Mouse (Mus musculus): ENCODE data around the gene Nfkb2. TPM values are rescaled to one million over a fixed set of nuclear protein-coding genes. Genes with fewer than 3 reads are reported as not detected.
A peak's percentile ranks its signal among the peaks of the same experiment; 100 is the strongest.

Gene Nfkb2
- total RNA-seq, 2 experiments from 2014 or later = 7.7 to 10.9 TPM

- no peak for DNase-seq (ENCODE audit: low spot score)
These were observed 35.3 kb downstream of the Nfkb2 start for GRCm38 (mm10) chr19:46339287-46339971.

- no peak for DNase-seq (ENCODE audit: low spot score)
These were observed 40.7 kb downstream of the Nfkb2 start for GRCm38 (mm10) chr19:46344710-46345419.

GRCm38 (mm10) chr19:46347146-46347545, 43.0 kb downstream of the Nfkb2 start:
- DNase-seq (ENCODE audit: low spot score) = no peak

GRCm38 (mm10) chr19:46347936-46348668, 44.0 kb downstream of the Nfkb2 start:
- no peak for DNase-seq (ENCODE audit: low spot score)

- DNase-seq (ENCODE audit: low spot score) = peak; percentile 64
These were observed 44.8 kb downstream of the Nfkb2 start for GRCm38 (mm10) chr19:46348761-46349458.

- no peak for DNase-seq (ENCODE audit: low spot score)
These were observed 45.4 kb downstream of the Nfkb2 start for GRCm38 (mm10) chr19:46349550-46349949.

- DNase-seq (ENCODE audit: low spot score) = no peak
These were observed 46.2 kb downstream of the Nfkb2 start, which contains the start of gene 2310034G01Rik for GRCm38 (mm10) chr19:46350168-46350932. TSS of gene 2310034G01Rik (minus strand) at chr19:46350302.

GRCm38 (mm10) chr19:46356701-46357138, 52.6 kb downstream of the Nfkb2 start:
- peak; percentile 79 for DNase-seq (ENCODE audit: low spot score)

- DNase-seq (ENCODE audit: low spot score) = no peak
These were observed 53.5 kb downstream of the Nfkb2 start for GRCm38 (mm10) chr19:46357344-46358280.

- no peak for DNase-seq (ENCODE audit: low spot score)
These were observed 54.3 kb downstream of the Nfkb2 start for GRCm38 (mm10) chr19:46358381-46358780.

Small RNA genes lying within 50 kb of the gene (microRNA-seq; reads per million reads assigned to microRNA genes)
- gene Mir146b = 2.0 reads per million

Other genes with a start within 250 kb of the Nfkb2 start
- 10 to 100 TPM; 22.4 to 24.7 TPM for gene Nolc1, start 228.5 kb upstream of the Nfkb2 start, total RNA-seq (2021)
- under 1 TPM in 1 of 2 experiments, not detected in 1; 0.26 TPM for gene Elovl3, start 172.4 kb upstream of the Nfkb2 start, total RNA-seq (2021)
- 10 to 100 TPM in 1 of 2 experiments, 1 to 10 TPM in 1; 4.4 to 10.7 TPM for gene Pitx3, start 156.0 kb upstream of the Nfkb2 start, total RNA-seq (2021)
- 10 to 100 TPM; 45.6 to 47.6 TPM for gene Gbf1, start 151.8 kb upstream of the Nfkb2 start, total RNA-seq (2021)
- gene Psd, start 22.8 kb downstream of the Nfkb2 start, total RNA-seq (2021) = under 1 TPM; 0.09 to 0.11 TPM
- gene Fbxl15, start 23.9 kb downstream of the Nfkb2 start, total RNA-seq (2021) = 1 to 10 TPM; 3.5 to 3.9 TPM
- 10 to 100 TPM; 59.8 to 65.7 TPM for gene Cuedc2, start 34.4 kb downstream of the Nfkb2 start, total RNA-seq (2021)
- 1 to 10 TPM; 1.6 to 1.9 TPM for gene Mfsd13a, start 36.8 kb downstream of the Nfkb2 start, total RNA-seq (2021)
- gene 2310034G01Rik, start 46.0 kb downstream of the Nfkb2 start, total RNA-seq (2021) = under 1 TPM; 0.27 to 0.43 TPM
- 10 to 100 TPM; 51.8 to 57.1 TPM for gene Actr1a, start 91.4 kb downstream of the Nfkb2 start, total RNA-seq (2021)
- gene Sufu, start 92.6 kb downstream of the Nfkb2 start, total RNA-seq (2021) = 1 to 10 TPM; 5.0 to 5.4 TPM
- 10 to 100 TPM; 17.6 to 22.5 TPM for gene Trim8, start 197.4 kb downstream of the Nfkb2 start, total RNA-seq (2021)